Mouse (Mus musculus): ENCODE measurements around the gene Mast3.

DNA sequence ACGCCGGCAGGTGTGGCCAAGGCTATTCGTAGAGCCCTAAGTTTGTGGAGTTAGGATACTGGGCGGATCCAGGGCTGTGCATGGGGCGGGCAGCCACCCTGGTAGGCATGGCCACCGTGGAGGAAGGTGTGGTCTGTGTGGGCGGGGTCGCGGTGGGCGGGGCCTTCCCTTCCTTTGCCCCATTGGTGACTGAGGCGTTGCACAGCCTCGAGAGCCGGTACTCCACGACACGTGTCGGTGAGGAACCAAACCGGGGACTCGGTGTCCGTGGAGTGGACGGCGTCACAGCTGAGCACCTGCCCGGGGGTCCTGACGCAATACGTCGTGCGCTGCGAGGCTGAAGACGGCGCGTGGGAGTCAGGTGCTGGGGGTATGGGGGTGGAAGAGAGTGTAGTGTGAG lies 11.8 kb upstream of the Mast3 start:
- TF ChIP-seq CTCF (IDR thresholded peaks at IDR 0.05; ENCODE audit: control insufficient read depth, insufficient read depth, insufficient read length), result no peak
- TF ChIP-seq MYOG (IDR thresholded peaks at IDR 0.05; ENCODE audit: control insufficient read depth, extremely low read depth, insufficient read length), result no peak
- no peak for TF ChIP-seq FOSL1 (IDR thresholded peaks at IDR 0.05; ENCODE audit: insufficient read depth, low read length, poor library complexity, severe bottlenecking)
- no peak for TF ChIP-seq CEBPB (IDR thresholded peaks at IDR 0.05; ENCODE audit: low read depth)
- no peak for TF ChIP-seq MYOD1 (IDR thresholded peaks at IDR 0.05; ENCODE audit: control insufficient read depth, insufficient read length, low read depth)
- no peak for TF ChIP-seq USF1 (IDR thresholded peaks at IDR 0.05; ENCODE audit: low read depth)
